Mouse (Mus musculus) neural tube, embryonic 12.5 days (tissue): ENCODE results near the gene Lztr1. TPM values are rescaled to one million over a fixed set of nuclear protein-coding genes. Genes with fewer than 3 reads are reported as not detected.

Experiments used
- ATAC-seq: fragments of 200-750 bp; cut with Nextera tagmentation; 2 replicates; pipeline ENCODE4 v1.8.0; 2017; ENCODE audit warnings: low read depth, mild to moderate bottlenecking, moderate TSS enrichment, moderate library complexity; ENCODE audit not compliant: low FRiP score
- H3K27ac ChIP-seq: fragments of 300-500 bp; sonication (generic); 2 replicates; pipeline ENCODE4 v1.5.1; 2016
- H3K27me3 ChIP-seq: fragments of 300-500 bp; sonication (generic); replicated peaks from 2 replicates; pipeline ENCODE4 v1.6.1; 2016; ENCODE audit warnings: mild to moderate bottlenecking
- H3K36me3 ChIP-seq: fragments of 300-500 bp; sonication (generic); 2 replicates; pipeline ENCODE4 v1.6.1; 2016; ENCODE audit warnings: mild to moderate bottlenecking
- H3K4me1 ChIP-seq: fragments of 300-500 bp; sonication (generic); 2 replicates; pipeline ENCODE4 v1.6.1; 2016
- H3K4me2 ChIP-seq: fragments of 300-500 bp; sonication (generic); replicated peaks from 2 replicates; pipeline ENCODE4 v1.6.1; 2016; ENCODE audit warnings: mild to moderate bottlenecking
- H3K4me3 ChIP-seq: fragments of 300-500 bp; sonication (generic); 2 replicates; pipeline ENCODE4 v1.5.1; 2016
- H3K9ac ChIP-seq: fragments of 300-500 bp; sonication (generic); 2 replicates; pipeline ENCODE4 v1.6.1; 2016; ENCODE audit warnings: mild to moderate bottlenecking
- H3K9me3 ChIP-seq: fragments of 300-500 bp; sonication (generic); 2 replicates; pipeline ENCODE4 v1.6.1; 2016; ENCODE audit warnings: mild to moderate bottlenecking
- WGBS: fragments of 180-500 bp; shearing (Covaris S2); methylation state at CpG from one replicate; pipeline ENCODE4 v1.1.7; 2016; 5-methylcytosine and 5-hydroxymethylcytosine counted together
- polyA plus RNA-seq: library from polyadenylated mRNA; unstranded; fragments of >200 nt; fragmentation: Nextera tagmentation; extraction: Ambion mirVana; gene quantifications from 2 replicates; pipeline ENCODE4 v1.2.1, GENCODE M21; 2016

Gene Lztr1
- polyA plus RNA-seq, 1 experiment from 2014 or later: 135 TPM

- WGBS: 39% methylated on average over 1 of the region's 1 CpGs
- ATAC-seq: no peak
- Histone ChIP-seq H3K27me3 (peaks cover 21% of the 10 kb centered on the region), H3K9me3 (no peaks in the 10 kb centered on the region), H3K4me3 (no peak overlapping the region), H3K27ac (no peak overlapping the region), H3K9ac (no peak overlapping the region), H3K4me2 (no peak overlapping the region), H3K36me3 (no peaks in the 10 kb centered on the region), H3K4me1 (peaks cover 24% of the 10 kb centered on the region)
These were observed 55.1 kb downstream of the Lztr1 start for GRCm38 (mm10) chr16:17563580-17563979.

- no peak overlapping the region for H3K27ac ChIP-seq
- no peak overlapping the region for H3K9ac ChIP-seq
- ATAC-seq: no peak
- H3K9me3 ChIP-seq: no peaks in the 10 kb centered on the region
- no peak overlapping the region for H3K4me2 ChIP-seq
- no peaks in the 10 kb centered on the region for H3K36me3 ChIP-seq
- WGBS: 81% methylated on average over 2 of the region's 2 CpGs
- H3K4me3 ChIP-seq: no peak overlapping the region
- H3K4me1 ChIP-seq: peaks cover 18% of the 10 kb centered on the region
- H3K27me3 ChIP-seq: peaks cover 21% of the 10 kb centered on the region
These were observed 55.7 kb downstream of the Lztr1 start for GRCm38 (mm10) chr16:17564221-17564620.

- Histone ChIP-seq H3K36me3 (no peaks in the 10 kb centered on the region), H3K9me3 (no peaks in the 10 kb centered on the region), H3K27ac (no peak overlapping the region), H3K4me2 (no peak overlapping the region), H3K27me3 (peaks cover 21% of the 10 kb centered on the region), H3K9ac (no peak overlapping the region), H3K4me1 (peaks cover 18% of the 10 kb centered on the region), H3K4me3 (no peak overlapping the region)
- ATAC-seq: no peak
- WGBS: 71% methylated on average over 3 of the region's 3 CpGs
These were observed 56.3 kb downstream of the Lztr1 start for GRCm38 (mm10) chr16:17564771-17565170.

- no peak for ATAC-seq
- peaks cover 12% of the 10 kb centered on the region; the same call in 1 of the 2 replicates for H3K27me3 ChIP-seq
- H3K9me3 ChIP-seq: no peaks in the 10 kb centered on the region
- H3K4me3 ChIP-seq: no peak overlapping the region
- no peak overlapping the region for H3K9ac ChIP-seq
- no peak overlapping the region for H3K27ac ChIP-seq
- H3K4me1 ChIP-seq: peaks cover 10% of the 10 kb centered on the region
- 35% methylated on average over 4 of the region's 4 CpGs for WGBS
- H3K4me2 ChIP-seq: no peak overlapping the region
- no peaks in the 10 kb centered on the region for H3K36me3 ChIP-seq
These were observed 57.7 kb downstream of the Lztr1 start for GRCm38 (mm10) chr16:17566186-17566585.

Other genes starting within 250 kb of the Lztr1 start
- gene Tmem191c, start 232.6 kb upstream of the Lztr1 start, polyA plus RNA-seq: 22.8 and 23.1 TPM in 2 replicates
- 0.35 and 0.41 TPM in 2 replicates for gene Serpind1, start 177.3 kb upstream of the Lztr1 start, polyA plus RNA-seq
- 18.1 and 19.8 TPM in 2 replicates for gene Snap29, start 102.7 kb upstream of the Lztr1 start, polyA plus RNA-seq
- 56.2 and 61.8 TPM in 2 replicates for gene Pi4ka, start 102.4 kb upstream of the Lztr1 start, polyA plus RNA-seq
- gene Crkl, start 56.7 kb upstream of the Lztr1 start, polyA plus RNA-seq: 91.0 and 102 TPM in 2 replicates
- gene Aifm3, start 19.1 kb upstream of the Lztr1 start, polyA plus RNA-seq: 1.1 and 3.2 TPM in 2 replicates
- 62.7 and 71.0 TPM in 2 replicates for gene Thap7, start 22.4 kb downstream of the Lztr1 start, polyA plus RNA-seq
- gene Lrrc74b, start 52.6 kb downstream of the Lztr1 start, polyA plus RNA-seq: 0.24 TPM in 2 replicates
- gene P2rx6, start 53.2 kb downstream of the Lztr1 start, polyA plus RNA-seq: 0.75 and 0.96 TPM in 2 replicates
- gene Slc7a4, start 74.5 kb downstream of the Lztr1 start, polyA plus RNA-seq: 6.6 TPM in 2 replicates
- gene Smpd4, start 110.7 kb downstream of the Lztr1 start, polyA plus RNA-seq: 30.5 and 31.8 TPM in 2 replicates
- 5.1 and 6.5 TPM in 2 replicates for gene Ccdc74a, start 137.8 kb downstream of the Lztr1 start, polyA plus RNA-seq
- 46.7 and 50.3 TPM in 2 replicates for gene Med15, start 224.2 kb downstream of the Lztr1 start, polyA plus RNA-seq